Mouse (Mus musculus): Measurements from ENCODE around the gene Cbfa2t3.

Gene Cbfa2t3

DNA sequence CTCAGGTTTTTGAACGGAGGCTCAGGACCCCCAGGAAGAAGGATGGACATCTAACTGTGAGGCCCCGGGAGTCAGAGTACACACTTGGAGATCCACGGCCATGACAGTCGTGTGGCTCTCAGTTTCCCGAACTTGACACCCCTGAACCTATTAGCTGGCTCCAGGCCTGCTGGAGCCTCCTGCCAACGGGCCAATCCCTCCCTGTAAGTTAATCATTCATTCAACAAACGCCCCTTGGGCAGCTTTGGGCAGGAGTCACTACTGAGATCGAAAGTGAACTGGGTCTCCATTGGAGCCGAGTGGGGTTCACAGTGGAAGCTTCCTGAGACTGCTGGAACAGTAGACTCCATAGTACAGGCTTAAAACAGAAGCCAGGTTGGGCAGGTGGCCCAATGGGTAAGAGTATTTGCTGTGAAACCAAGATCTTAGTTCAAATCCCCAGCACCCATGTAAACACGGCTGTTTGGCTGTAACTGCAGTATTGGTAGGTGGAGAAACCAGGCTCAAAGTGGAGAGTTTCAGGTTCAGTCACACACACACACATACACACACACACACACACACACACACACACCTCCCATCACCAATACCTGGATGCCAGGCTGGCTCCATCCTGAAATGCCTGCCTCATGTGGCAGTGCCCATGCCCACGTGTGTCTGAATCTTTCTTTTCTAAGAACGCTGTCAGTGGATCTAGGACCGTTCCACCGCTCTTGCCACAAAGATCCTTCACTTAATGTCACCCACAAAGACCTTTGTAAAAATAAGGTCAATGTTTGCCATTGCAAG lies 20.0 kb upstream of the Cbfa2t3 start:
- DNase-seq (ENCODE audit: low spot score) = no peak

DNA sequence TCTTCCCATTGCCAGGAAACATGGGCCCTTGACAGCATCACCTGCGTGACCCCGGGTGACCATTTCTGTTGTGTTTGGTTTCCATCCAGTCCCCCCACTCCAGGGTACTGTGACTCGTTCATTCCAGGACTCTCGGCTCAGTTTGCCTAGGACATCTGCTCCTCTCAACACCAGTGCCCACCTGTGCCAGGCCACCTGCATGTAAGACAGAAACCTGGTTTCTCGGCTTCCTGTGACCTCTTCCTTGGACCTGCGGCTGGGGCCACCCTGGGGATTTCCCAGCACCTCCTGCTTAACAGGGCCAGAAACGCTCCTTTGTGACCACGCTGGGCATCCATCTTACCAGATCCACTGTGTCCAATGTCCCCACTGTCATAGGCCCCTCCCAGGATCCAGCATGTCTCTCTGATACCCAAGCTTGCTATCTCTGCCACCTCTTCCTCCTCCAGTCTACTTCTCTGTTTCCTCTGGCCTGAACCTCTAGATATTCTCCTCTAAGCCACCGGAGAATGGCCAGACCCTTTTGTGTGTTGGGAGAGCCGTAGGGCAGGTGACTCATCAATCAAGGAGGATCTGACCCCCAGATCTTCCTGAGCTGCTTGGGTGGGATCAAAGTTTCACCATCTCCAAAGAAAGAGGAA lies 19.1 kb upstream of the Cbfa2t3 start:
- DNase-seq (ENCODE audit: low spot score) = no peak

DNA sequence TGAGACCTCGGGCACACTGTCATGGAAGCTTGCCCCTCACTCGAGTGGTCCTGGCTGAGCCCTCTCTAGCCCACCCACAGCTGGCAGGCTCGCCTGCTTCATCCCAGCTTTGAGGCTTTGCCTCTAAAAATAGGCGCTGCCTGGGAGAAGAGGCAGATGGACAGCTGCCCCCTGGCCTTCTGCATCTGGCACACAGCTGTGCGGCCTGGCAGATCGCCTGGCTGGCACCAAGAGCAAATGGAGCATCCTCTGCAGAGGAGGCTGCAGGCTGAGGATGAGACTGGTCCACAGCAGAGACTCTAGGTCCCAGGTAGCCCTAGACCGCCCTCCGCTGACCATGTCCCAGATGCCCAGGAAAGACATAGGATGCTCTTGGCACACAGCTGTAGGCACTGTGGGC lies 17.7 kb upstream of the Cbfa2t3 start:
- no peak for DNase-seq (ENCODE audit: low spot score)

DNA sequence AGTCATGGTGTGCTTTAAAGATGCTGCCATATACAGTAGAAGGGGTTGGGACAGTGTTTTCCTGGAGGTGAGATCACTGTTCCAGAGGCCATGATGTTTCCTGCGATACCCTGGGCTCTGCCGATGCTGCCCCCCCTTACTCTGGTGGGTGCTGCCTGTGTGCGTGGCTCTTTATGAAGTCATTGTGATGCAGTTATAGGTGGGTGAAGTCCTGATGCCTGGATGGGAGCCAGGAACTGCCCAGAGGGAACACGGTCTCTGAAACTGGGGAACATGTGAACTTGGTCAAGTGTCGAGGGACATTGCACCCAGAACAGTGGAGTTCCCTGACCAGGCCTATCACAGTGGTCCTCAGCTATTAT lies 14.2 kb upstream of the Cbfa2t3 start:
- no peak for DNase-seq (ENCODE audit: low spot score)

DNA sequence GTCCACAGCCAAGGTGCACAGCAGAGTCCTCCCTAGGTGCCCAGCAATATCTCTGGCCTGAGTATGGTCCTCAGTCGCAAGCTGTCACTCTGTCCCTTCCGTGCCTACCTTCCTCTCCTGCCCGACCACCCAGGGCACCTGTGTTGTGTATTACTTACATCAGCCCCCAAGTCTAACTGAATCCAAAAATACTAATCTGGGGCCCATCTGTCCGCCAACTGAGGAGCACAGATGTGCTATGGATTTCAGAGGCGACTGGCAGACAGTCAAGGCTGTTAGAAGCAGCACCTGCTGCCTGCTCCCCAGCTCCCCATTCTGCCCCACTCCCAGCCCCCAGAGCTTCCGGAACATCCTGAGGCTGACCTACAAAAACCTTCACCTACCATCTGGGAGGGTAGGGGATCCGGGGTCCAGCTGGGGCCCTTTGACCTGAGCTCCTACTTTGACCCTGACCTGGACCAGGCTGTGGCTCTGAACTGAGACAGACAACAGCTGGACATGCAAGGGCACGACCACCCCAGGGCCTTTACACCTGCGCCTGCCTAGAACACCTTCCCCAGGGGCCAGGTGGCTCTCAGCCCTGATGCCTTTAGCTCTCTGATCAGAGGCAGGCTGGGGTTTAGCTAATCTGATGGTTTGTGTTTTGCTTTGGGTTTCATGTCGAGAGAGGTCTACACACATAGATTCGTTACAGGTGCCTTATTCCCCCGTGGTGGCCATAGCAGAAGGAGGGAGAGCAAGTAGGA lies 13.7 kb upstream of the Cbfa2t3 start:
- DNase-seq (ENCODE audit: low spot score) = no peak

DNA sequence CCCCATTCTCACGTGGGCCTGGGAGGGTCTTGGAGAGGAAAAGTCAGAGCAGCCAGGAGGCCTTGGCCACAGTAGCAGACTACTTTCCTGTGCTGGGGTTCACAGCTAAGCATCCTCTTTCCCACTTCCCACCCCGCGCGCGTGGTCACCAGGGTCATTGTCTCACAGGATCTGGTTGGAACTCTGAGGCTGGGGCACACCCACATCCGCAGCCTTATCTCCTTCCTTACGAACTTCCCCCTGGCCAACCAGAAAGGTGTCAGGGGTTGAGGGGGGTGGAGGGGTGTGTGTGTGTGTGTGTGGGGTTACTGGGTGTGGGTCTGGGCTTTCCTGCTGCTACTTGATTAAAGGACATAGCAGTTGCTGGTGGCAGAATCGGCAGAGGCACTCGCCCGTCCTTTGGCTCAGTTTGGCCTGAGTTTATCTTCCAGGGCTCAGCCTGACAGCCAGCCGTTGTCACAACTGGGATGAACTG lies 13.0 kb upstream of the Cbfa2t3 start:
- DNase-seq (ENCODE audit: low spot score) = no peak

DNA sequence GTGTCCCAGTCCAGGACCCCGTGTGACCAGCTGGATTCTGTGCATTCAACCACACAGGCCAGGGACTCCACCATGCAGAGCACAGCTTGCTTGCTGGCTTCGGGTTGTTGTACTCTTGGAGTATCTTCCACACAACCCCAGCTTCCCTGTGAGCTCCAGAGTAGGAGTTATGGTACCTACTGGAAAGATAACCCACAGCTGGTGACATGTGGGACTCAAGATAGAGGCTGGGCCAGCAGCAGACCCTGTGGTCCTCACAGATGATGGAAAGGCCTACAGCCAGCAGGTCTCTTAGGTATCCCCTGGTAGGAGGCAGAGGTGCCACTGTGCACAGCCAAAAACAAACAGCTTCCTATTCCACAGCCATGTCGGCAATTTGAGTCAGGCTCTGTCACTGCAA lies 12.6 kb upstream of the Cbfa2t3 start:
- DNase-seq (ENCODE audit: low spot score) = no peak

DNA sequence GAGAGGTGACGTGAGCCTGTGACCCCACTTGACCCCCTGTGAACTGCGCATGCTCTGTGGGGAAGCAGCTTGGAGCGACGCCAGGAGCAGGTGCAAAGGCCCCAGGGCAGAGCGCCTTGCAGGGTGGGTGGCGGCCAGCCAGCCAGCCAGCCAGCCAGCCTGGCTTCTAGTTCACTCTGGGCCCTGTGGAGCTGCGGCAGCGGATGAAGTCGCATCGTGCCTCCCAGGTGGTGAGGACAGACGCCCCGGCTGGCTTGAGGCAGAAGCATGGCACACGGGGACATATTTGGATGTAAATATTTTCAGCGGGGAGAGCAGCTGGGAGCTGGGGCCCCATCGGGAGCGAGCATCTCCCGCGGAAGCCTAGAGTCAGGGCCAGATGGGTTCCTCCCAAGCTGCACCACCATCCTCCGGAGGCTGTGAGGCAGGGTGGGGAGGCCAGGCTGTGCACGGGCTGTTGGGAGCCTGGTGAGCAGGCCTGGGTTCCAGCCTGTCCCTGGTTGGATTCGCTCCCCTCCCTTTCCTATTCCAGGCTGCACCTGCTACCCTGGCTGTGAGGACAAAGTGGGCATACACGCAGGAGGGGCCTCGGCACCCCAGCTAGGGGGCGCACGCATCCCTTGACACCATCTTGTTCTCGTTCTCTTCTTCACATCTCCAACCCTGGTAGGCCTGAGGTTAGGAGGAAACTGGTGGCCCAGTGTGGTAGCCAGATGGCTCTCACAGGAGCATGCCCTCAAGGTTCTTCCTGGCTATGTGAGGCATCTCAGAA lies 10.6 kb upstream of the Cbfa2t3 start:
- DNase-seq (ENCODE audit: low spot score) = no peak

DNA sequence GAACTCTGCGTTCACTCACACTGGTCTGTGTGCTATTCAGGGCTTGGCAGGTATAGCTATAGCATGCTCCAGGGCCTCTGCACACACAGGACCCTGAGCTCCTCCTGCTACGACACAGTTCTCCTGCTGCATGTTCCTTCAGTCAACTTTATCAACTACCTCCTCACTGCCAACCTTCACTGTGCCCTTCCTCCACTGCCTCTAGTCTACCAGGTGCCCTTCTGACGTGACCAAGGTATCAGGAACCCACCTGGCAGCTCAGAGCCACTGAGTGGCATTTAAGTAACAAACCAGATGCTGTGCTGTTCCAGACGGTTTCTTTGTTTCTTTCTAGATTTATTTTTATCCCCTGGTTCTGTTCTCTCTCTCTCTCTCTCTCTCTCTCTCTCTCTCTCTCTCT lies 8.3 kb upstream of the Cbfa2t3 start:
- DNase-seq (ENCODE audit: low spot score) = no peak

DNA sequence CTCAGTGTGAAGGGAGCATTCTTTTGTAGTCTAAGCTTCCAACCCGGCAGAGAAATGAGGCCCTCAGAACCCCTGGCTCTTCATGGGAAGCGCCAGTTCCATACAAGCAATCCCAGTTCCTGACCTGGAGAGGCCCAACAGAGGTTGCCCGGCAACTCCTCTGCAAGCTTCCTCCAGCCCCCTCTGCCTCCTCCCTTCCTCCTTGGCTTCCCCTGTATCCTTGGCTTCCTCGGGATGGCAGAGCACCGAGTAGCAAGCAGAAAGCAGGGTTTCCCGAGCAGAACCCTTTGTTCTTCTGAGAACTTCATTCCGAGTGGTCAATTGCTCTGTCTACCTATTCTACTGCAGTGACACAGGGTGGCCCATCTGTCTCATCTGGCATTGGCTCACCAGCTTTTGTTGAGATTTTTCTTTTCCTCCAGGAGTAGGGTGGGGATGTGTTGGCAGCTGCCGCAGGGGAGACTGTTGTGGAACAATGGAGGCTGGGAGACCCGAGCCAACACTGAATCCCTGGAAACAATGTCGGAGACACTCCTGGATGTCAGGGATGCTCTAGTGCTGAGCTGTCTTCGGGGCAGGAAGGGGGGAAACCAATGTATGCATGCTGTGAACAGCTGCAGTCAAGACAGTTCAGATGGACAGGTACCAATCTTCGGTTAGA lies 7.1 kb upstream of the Cbfa2t3 start:
- no peak for DNase-seq (ENCODE audit: low spot score)

DNA sequence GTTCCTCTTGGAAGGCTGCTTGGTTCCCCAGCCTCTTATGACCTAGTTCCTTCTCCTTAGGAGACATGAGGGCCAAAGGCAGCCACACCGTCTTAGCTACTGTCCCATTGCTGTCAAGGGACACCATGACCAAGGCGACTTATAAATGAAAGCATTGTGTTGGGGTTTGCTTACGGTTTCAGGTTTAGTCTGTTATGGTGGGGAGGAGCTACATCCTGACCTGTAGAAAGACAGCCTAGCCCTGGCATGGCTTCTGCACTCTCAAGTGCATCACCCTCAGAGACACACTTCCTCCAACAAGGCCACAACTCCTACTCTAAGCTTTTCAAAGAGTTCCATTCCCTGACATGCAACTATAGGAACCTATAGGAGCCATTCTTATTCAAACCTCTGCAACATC lies 5.7 kb upstream of the Cbfa2t3 start:
- no peak for DNase-seq (ENCODE audit: low spot score)

DNA sequence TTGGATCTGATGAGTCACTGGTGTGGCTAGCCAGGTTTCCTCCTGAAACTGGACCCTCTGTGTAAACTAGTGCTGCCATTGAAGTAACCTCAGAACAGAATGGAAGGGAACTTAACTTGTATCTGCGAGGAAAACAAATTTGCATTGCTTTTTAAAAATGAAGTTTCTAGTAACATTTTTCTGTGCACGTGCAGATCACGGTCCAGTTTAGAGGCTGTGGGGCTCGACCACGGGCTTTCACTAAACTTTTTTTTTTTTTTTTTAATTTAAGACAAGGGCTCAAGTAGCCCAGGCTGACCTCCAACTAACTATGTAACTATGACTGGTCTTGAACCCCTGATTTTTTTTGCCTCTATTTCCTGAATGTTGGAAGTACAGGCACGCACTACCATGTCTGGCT lies 4.0 kb upstream of the Cbfa2t3 start:
- no peak for DNase-seq (ENCODE audit: low spot score)

DNA sequence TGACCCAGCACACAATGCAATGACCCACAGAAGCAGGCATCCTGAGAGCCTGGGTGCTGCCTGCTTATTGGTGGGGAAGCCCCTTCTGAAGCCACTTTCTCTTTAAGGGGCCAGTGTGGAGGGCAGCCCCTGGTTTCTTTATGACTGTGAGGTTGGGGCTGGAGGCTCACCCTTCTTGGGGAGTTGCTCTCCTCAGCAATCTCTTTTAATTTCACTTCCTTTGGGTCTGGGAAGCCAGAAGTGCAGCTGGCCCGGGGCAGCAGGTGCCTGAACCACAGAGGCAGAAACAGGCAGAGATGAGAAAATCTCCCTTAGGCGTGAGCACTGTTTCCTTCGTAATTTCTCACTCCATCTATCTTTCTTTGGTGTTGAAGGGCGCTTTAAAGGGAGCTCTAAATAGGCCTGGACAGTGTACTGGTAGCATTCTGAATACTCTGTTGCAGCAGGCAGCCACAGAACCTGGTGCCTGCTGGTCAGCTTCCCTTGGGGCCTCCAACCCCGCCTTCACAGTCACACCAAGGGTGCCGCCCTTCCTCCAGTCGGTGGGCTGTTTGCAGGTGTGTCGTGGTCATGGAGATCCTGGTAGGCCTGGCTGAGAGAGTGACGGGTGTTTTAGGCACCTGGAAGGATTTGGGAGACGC lies 3.5 kb upstream of the Cbfa2t3 start:
- no peak for DNase-seq (ENCODE audit: low spot score)

DNA sequence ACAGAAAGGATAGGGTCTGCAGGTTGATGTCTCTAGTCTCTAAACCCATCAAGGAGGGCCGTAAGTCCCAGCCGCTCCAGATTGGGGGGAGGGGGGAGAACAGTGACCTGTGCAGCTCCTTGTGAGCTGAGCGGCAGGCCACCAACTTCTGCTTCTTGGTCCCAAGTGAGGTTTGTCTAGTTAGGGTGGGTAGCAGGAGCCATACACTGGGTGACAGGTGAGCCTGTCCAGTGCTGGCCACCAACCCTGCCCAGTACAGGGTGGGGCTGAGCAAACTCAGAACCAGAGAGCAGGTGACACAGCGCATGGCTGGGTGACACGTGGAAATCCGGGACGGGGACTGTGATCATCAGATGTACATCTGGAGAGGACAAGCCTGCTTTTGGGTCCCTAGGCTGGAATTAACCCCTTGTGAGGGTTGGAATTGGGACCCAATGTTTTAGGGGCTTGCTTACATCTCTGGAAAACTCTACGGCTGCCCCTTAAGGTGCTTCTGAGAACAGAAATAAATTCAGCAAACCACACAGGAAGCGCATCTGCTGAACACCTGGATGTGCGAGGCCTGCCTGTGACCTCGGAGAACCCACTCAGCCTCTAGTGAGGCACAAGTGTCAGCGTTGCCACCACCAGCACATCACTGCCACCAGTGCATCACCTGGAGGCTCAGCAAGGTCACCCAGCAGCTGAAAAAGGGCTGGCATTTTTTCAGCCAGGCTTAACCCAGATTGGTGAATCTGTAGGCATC lies 2.7 kb upstream of the Cbfa2t3 start:
- DNase-seq (ENCODE audit: low spot score) = no peak

DNA sequence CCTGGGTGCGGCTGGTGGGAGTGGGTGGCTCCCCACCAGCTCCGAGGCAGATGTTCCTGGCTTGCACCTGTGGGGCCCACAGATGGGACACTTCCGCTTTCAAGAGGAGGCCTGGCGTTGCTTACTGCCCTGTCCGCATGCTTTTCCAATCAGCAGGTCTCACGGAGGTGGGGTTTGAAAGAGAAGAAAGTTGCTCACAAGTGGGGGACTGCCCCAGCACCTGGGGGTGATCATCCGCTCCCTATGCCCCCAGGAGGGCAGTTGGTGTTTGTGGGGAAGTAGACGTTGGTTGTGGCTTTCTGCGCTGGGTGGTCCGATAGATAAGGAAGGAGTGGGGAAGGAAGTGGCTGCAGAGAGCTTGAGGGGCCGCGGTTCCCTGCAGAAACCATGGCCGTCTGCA lies 1.7 kb upstream of the Cbfa2t3 start:
- no peak for DNase-seq (ENCODE audit: low spot score)

DNA sequence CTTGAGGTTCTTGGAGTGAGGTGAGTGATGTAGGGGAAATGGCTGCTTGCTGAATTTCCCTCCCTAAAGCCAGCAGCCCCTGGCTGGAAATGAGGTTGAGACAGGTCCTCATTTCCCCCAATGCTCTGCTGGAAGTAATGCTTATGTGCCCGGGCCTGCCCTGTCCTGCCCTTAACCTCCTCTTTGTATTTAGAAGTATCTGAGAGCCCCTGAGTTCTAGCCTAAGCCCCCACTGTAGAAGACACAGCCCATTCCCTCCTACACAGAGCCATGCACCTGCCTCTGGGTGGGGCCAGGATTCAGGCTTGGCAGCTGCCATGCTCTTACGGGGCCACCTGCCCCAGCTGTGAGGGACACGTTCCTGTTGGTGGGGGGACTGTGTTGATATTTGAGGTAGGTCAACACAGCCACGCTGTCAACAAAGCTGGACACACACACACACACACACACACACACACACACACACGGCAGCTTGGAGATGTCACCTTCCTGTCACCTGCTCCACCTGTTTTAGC lies 598 bp downstream of the Cbfa2t3 start:
- no peak for DNase-seq (ENCODE audit: low spot score)

DNA sequence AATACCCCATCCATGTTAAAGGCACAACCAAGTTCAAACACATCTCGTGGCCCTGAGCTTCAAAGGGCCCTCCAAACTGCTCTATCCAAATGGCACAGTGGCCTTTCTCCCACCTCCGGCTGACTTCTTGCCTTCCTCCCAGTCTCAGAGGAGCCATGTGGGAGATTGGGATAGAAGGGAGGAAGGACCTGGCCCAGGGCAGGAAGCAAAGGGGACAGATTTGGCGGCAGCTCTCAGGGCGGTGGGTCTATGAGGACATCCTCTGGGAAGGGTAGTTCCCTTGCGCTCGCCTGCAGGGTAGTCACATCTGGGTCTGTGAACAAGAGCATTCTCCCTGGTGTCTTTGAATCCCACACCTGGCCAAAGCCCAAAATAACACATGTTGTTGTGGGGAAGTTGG lies 1.3 kb downstream of the Cbfa2t3 start:
- DNase-seq (ENCODE audit: low spot score) = no peak

DNA sequence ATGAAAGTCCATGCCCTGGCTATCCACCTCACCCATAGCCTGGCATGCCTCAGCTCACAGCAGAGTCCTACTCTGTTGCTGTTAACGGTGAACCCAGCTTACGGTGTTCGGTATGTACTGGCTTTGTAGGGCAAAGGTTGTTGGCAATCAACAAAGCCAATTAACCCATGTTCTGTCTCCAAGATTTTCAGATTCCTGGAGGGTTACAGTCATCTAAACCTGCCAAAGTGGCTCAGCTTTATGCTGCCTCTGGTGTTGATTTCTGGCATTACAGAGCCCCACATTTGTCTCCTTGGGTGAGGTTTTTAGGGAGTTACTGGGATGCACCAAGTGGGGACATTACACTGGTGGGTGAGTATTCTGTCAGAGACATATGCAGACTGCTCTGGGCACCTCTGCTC lies 1.7 kb downstream of the Cbfa2t3 start:
- DNase-seq (ENCODE audit: low spot score) = no peak

DNA sequence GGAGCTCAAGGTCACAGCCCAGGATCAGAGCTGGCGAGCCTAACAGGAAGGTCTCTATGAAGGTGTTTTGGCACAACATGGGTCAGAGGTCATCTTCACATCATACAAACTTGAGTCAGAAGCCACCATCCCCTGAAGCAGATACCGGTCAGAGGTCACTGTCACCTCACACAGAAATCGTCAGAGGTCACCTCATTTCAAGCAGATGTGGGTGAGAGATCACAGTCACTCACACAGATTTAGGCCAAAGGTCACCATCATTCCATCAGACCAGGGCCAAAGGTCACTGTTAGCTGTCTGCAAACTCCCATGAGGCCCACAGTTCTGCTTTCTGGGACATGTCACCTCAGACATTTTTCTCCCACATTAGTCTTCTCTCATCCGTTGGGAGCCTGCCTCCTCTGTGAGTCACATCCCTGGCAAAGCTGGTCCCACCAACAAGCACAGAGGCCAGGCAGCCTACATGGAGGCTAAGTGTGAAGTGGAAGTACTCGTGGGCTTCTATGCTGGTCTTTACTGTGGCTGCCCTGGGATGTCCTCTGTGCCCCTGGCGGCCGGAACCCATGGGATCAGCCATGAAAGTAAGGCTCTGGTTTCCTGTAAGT lies 3.4 kb downstream of the Cbfa2t3 start:
- DNase-seq (ENCODE audit: low spot score) = no peak

DNA sequence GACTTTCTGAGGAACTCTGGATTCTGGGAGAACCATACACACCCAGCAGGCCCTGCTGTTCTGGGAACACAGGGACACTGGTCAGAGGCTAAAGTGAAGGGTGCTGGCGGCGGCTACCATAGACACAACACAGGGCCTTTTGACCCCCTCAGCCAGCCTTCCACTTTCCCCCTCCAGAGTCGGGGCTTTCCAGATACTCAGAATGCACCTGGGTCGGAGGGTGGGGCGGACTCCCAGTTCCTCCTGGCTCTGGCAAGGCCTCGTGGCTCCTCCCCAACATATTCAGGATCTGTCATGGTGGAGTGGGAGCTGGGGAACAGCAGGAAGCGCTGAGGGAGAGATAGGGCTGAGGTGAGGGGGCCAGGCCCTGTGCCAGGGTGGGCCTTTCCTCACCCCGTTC lies 6.8 kb downstream of the Cbfa2t3 start:
- no peak for DNase-seq (ENCODE audit: low spot score)

Data from ovary, adult 18-20 months (tissue).